Mouse (Mus musculus): ENCODE measurements around the gene Ldah. TPM values are rescaled to one million over a fixed set of nuclear protein-coding genes. Genes with fewer than 3 reads are reported as not detected.

Ldah gene
- polyA plus RNA-seq, 1 experiment from 2014 or later: 48.5 TPM

DNA sequence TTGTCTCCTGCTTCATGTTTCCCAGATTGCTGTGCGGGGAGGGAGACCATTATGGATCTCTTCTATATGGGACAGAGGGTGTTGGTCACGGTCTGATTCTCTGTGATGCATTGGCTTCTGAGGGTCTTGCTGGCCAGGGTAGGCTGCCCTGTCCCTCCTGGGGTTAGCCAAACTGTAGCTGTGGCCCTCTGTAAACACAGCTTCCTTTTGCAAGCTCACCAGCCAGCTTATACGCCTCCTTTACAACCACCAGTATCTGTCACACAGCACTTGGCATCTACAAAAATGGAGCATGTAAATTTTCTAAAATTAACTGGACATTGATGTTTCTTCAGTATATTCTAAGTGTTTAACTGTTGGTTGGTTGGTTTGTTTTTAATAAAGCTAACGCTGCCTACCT lies 67.5 kb downstream of the Ldah start:
- Histone ChIP-seq H3K27me3 (ENCODE audit: insufficient read depth, low read length) (no peaks in the 10 kb centered on the region), H3K9ac (no peak overlapping the region), H3K4me3 (ENCODE audit: low read depth, low read length) (no peak overlapping the region), H3K4me2 (no peak overlapping the region), H3K4me1 (ENCODE audit: insufficient read depth) (no peaks in the 10 kb centered on the region), H3K9me3 (ENCODE audit: low read depth, low read length) (no peaks in the 10 kb centered on the region), H3K36me3 (ENCODE audit: insufficient read depth) (peaks cover 5% of the 10 kb centered on the region; the same call in 1 of the 2 replicates), H3K27ac (ENCODE audit: low read depth) (no peak overlapping the region)
- DNase-seq (no peak), ATAC-seq (ENCODE audit: insufficient read depth) (no peak)
- TF ChIP-seq CTCF (IDR thresholded peaks at IDR 0.05; ENCODE audit: low read depth): no peak
- WGBS: 86% methylated on average over 4 of the region's 4 CpGs

GRCm38 (mm10) chr12:8281225-8282017 lies 73.5 kb downstream of the Ldah start:
- Histone ChIP-seq H3K4me3 (ENCODE audit: low read depth, low read length) (no peak overlapping the region), H3K4me1 (ENCODE audit: insufficient read depth) (no peaks in the 10 kb centered on the region), H3K27ac (ENCODE audit: low read depth) (no peak overlapping the region), H3K9me3 (ENCODE audit: low read depth, low read length) (no peaks in the 10 kb centered on the region), H3K27me3 (ENCODE audit: insufficient read depth, low read length) (no peaks in the 10 kb centered on the region), H3K4me2 (no peak overlapping the region), H3K36me3 (ENCODE audit: insufficient read depth) (peaks cover 7% of the 10 kb centered on the region; the same call in 1 of the 2 replicates), H3K9ac (no peak overlapping the region)
- DNase-seq (no peak), ATAC-seq (ENCODE audit: insufficient read depth) (no peak)
- WGBS: 79% methylated on average over 15 of the region's 15 CpGs
- no peak for TF ChIP-seq CTCF (IDR thresholded peaks at IDR 0.05; ENCODE audit: low read depth)

DNA sequence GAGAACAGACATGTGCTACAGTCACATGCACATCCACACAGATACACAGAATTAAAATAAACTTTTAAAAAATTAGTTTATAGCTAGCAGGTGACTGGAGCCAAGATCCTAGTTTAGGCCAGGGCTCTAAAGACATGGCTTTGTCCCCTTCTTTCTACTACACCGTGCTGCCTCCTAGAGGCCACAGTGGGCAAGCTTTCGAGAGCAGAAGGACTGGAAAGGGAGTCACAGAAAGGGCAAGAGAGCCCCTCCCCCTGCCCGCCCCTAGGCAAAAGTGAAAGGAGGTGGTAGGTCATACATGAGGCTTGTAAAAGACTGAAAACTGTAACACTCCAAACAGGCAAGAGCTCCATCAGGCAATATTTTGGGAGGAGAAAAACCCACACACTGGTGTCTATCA lies 80.1 kb downstream of the Ldah start:
- no peak overlapping the region for H3K27ac ChIP-seq (ENCODE audit: low read depth)

GRCm38 (mm10) chr12:8289099-8289498 lies 81.2 kb downstream of the Ldah start:
- no peak overlapping the region for H3K27ac ChIP-seq (ENCODE audit: low read depth)
- H3K4me1 ChIP-seq (ENCODE audit: insufficient read depth): no peaks in the 10 kb centered on the region
- no peak overlapping the region for H3K4me3 ChIP-seq (ENCODE audit: low read depth, low read length)
- ATAC-seq (ENCODE audit: insufficient read depth) (no peak), DNase-seq (no peak)
- 79% methylated on average over 6 of the region's 6 CpGs for WGBS
- H3K36me3 ChIP-seq (ENCODE audit: insufficient read depth): 0 out of 2 replicates have a peak, but pooled peaks cover 2% of the 10 kb centered on the region
- H3K9me3 ChIP-seq (ENCODE audit: low read depth, low read length): no peaks in the 10 kb centered on the region
- no peaks in the 10 kb centered on the region for H3K27me3 ChIP-seq (ENCODE audit: insufficient read depth, low read length)
- no peak overlapping the region for H3K9ac ChIP-seq
- no peak for TF ChIP-seq CTCF (IDR thresholded peaks at IDR 0.05; ENCODE audit: low read depth)
- no peak overlapping the region for H3K4me2 ChIP-seq

More for the DNA sequence above, 80.1 kb downstream of the Ldah start:
- no peak for ATAC-seq (ENCODE audit: insufficient read depth)
- no peak overlapping the region for H3K9ac ChIP-seq
- no peak overlapping the region for H3K4me3 ChIP-seq (ENCODE audit: low read depth, low read length)
- no peaks in the 10 kb centered on the region for H3K27me3 ChIP-seq (ENCODE audit: insufficient read depth, low read length)
- 0 out of 2 replicates have a peak, but pooled peaks cover 2% of the 10 kb centered on the region for H3K36me3 ChIP-seq (ENCODE audit: insufficient read depth)
- TF ChIP-seq CTCF (IDR thresholded peaks at IDR 0.05; ENCODE audit: low read depth): peak; percentile 33
- H3K9me3 ChIP-seq (ENCODE audit: low read depth, low read length): no peaks in the 10 kb centered on the region
- peak; percentile 25 for DNase-seq
- no peaks in the 10 kb centered on the region for H3K4me1 ChIP-seq (ENCODE audit: insufficient read depth)
- H3K4me2 ChIP-seq: no peak overlapping the region
- WGBS: 51% methylated on average over 3 of the region's 3 CpGs

DNA sequence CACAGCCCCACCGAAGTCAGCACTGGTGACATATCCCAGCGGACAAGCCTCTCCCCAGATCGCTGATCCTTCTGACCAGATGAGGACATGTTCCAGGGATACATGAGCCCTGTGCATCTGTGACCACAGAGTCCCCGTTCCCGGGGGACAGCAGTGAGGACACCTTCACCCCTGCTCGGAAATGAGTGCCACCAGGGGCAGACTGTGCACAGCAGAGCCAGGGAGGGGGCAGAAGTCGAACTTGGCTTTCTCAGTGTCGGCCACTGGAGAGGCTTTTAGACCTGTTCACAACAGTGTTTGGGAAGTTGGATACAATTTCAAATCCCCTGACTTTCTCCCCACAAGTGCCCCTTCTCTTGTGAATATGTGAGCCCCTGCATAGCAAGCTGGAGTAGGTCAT lies 81.6 kb downstream of the Ldah start:
- H3K4me3 ChIP-seq (ENCODE audit: low read depth, low read length): no peak overlapping the region
- TF ChIP-seq CTCF (IDR thresholded peaks at IDR 0.05; ENCODE audit: low read depth): no peak
- no peak overlapping the region for H3K9ac ChIP-seq
- no peak overlapping the region for H3K27ac ChIP-seq (ENCODE audit: low read depth)
- ATAC-seq (ENCODE audit: insufficient read depth) (no peak), DNase-seq (no peak)
- H3K36me3 ChIP-seq (ENCODE audit: insufficient read depth): 0 out of 2 replicates have a peak, but pooled peaks cover 2% of the 10 kb centered on the region
- WGBS: 86% methylated on average over 8 of the region's 8 CpGs
- H3K9me3 ChIP-seq (ENCODE audit: low read depth, low read length): no peaks in the 10 kb centered on the region
- H3K27me3 ChIP-seq (ENCODE audit: insufficient read depth, low read length): no peaks in the 10 kb centered on the region
- no peaks in the 10 kb centered on the region for H3K4me1 ChIP-seq (ENCODE audit: insufficient read depth)
- H3K4me2 ChIP-seq: no peak overlapping the region

- WGBS: 63% methylated on average over 15 of the region's 15 CpGs
- no peak overlapping the region for H3K9ac ChIP-seq
- H3K4me3 ChIP-seq (ENCODE audit: low read depth, low read length): no peak overlapping the region
- peaks cover 8% of the 10 kb centered on the region; the same call in 1 of the 2 replicates for H3K27me3 ChIP-seq (ENCODE audit: insufficient read depth, low read length)
- no peaks in the 10 kb centered on the region for H3K4me1 ChIP-seq (ENCODE audit: insufficient read depth)
- ATAC-seq (ENCODE audit: insufficient read depth) (no peak), DNase-seq (peak; percentile 21)
- H3K9me3 ChIP-seq (ENCODE audit: low read depth, low read length): no peaks in the 10 kb centered on the region
- no peak for TF ChIP-seq CTCF (IDR thresholded peaks at IDR 0.05; ENCODE audit: low read depth)
- H3K27ac ChIP-seq (ENCODE audit: low read depth): no peak overlapping the region
- H3K4me2 ChIP-seq: no peak overlapping the region
- H3K36me3 ChIP-seq (ENCODE audit: insufficient read depth): no peaks in the 10 kb centered on the region
Observed at GRCm38 (mm10) chr12:8291157-8291853, 83.4 kb downstream of the Ldah start.

DNA sequence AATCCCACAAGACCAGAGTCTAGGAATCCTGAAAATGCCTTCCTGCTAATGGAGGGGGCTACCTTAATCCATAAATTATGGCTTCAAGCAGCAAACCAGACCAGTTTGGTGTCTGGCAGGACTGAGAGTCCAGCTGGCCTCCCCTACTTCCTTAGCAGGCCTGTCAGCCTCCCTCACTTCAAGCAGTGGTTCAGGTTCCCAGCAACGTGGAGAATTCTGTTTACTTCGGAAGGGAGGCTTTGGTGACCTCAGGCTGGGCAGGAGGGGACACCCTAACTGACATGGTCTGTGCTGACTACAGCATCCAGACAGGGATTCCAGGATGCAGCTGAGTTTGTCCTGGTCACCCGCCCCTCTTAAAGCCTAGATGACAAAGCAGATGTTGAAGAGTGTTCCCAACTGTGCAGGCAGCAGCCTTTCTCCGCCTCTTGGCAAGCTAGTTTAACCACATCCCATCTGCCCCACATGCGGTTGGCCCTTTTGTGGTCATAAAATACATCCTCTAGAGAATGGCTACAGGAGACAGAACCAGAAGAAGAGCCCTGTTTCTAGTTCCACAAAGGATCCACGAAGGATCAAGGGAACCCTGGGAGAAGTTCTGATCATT lies 87.5 kb downstream of the Ldah start:
- Histone ChIP-seq H3K36me3 (ENCODE audit: insufficient read depth) (no peaks in the 10 kb centered on the region), H3K27ac (ENCODE audit: low read depth) (no peak overlapping the region), H3K27me3 (ENCODE audit: insufficient read depth, low read length) (peaks cover 48% of the 10 kb centered on the region), H3K4me2 (no peak overlapping the region), H3K9ac (no peak overlapping the region), H3K4me1 (ENCODE audit: insufficient read depth) (no peaks in the 10 kb centered on the region; the same call in 1 of the 2 replicates), H3K4me3 (ENCODE audit: low read depth, low read length) (no peak overlapping the region), H3K9me3 (ENCODE audit: low read depth, low read length) (no peaks in the 10 kb centered on the region)
- DNase-seq (peak; percentile 86), ATAC-seq (ENCODE audit: insufficient read depth) (peak; percentile 88)
- no peak for TF ChIP-seq CTCF (IDR thresholded peaks at IDR 0.05; ENCODE audit: low read depth)
- 27% methylated on average over 6 of the region's 6 CpGs for WGBS

All from lung, embryonic 14.5 days (tissue).